Mouse (Mus musculus) myocyte (in vitro differentiated cells): ENCODE measurements around the gene Fastkd1.

Source experiments
- CEBPB ChIP-seq: IDR thresholded peaks from 2 replicates; pipeline ENCODE4 v1.6.1; 2011; ENCODE audit warnings: mild to moderate bottlenecking, moderate library complexity; ENCODE audit not compliant: poor library complexity, insufficient read depth, severe bottlenecking
- E2F4 ChIP-seq: IDR thresholded peaks from one replicate; pipeline ENCODE4 v1.6.1; 2011; ENCODE audit warnings: mild to moderate bottlenecking, control low read depth, moderate library complexity; ENCODE audit not compliant: insufficient read depth
- MAX ChIP-seq: IDR thresholded peaks from one replicate; pipeline ENCODE4 v1.6.1; 2011; ENCODE audit warnings: low read depth, mild to moderate bottlenecking, control low read depth
- MYOD1 ChIP-seq, 3 experiments: IDR thresholded peaks; one replicate each; pipeline ENCODE4 v1.6.1; 2011; ENCODE audit warnings: control low read depth in 2 of 3, low read depth in 2 of 3, mild to moderate bottlenecking in 2 of 3, moderate library complexity in 1 of 3; ENCODE audit not compliant: insufficient read length in 2 of 3, control insufficient read depth in 1 of 3
- POLR2A ChIP-seq: IDR thresholded peaks from one replicate; pipeline ENCODE4 v1.6.1; 2011; ENCODE audit warnings: low read depth, mild to moderate bottlenecking, control low read depth, moderate library complexity; ENCODE audit not compliant: insufficient read length
- POLR2AphosphoS2 ChIP-seq: IDR thresholded peaks from one replicate; pipeline ENCODE4 v1.6.1; 2011; ENCODE audit warnings: low read depth, control low read depth; ENCODE audit not compliant: insufficient read length
- REST ChIP-seq: IDR thresholded peaks from one replicate; pipeline ENCODE4 v1.6.1; 2011; ENCODE audit warnings: mild to moderate bottlenecking, control low read depth, moderate library complexity; ENCODE audit not compliant: insufficient read depth, insufficient read length
- SRF ChIP-seq: IDR thresholded peaks from one replicate; pipeline ENCODE4 v1.6.1; 2011; ENCODE audit warnings: low read depth; ENCODE audit not compliant: control insufficient read depth, insufficient read length
- TCF12 ChIP-seq: IDR thresholded peaks from one replicate; pipeline ENCODE4 v1.6.1; 2011; ENCODE audit warnings: mild to moderate bottlenecking, control low read depth; ENCODE audit not compliant: poor library complexity, insufficient read depth, severe bottlenecking
- TCF3 ChIP-seq: IDR thresholded peaks from one replicate; pipeline ENCODE4 v1.6.1; 2011; ENCODE audit warnings: low read depth, control low read depth; ENCODE audit not compliant: insufficient read length
- USF1 ChIP-seq: IDR thresholded peaks from one replicate; pipeline ENCODE4 v1.6.1; 2011; ENCODE audit warnings: low read depth, mild to moderate bottlenecking, control low read depth, moderate library complexity

DNA sequence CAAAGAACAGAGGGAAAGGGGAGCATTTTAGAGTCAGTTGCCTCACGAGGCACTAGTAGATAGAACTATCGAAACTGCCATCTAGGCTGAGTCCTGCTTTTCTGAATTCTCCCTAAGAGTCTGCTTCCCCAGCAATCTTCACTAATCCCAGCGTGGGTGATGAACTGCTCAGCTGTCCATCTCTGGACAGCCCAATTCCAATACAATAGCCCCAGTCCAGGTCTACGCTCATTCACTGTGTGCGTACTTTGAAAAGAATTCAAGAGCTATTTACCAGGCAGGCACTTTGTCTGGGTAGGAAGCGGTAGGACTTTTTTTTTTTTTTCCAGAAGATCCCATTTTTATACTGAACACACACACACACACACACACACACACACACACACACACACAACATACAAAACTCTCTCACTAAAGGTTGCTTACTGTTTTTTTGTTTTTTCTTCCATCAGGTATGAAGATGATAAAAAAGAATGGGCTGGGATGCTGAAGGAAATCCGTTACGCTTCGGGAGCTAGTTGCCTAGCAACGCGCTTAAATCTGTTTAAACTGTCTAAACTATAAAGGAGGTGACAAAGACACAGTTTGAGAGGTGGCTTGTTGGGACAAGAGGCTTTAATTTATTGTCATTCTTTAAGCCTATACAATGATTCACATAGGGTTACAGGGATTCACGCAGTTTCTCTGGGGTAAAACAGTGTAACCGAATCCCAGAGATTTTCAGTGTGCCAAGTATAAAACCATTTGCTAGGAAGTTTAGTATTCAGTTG lies 30.1 kb downstream of the Fastkd1 start:
- TF ChIP-seq POLR2A (no peak), TCF12 (no peak), MAX (no peak), E2F4 (no peak), REST (no peak), USF1 (no peak), POLR2AphosphoS2 (no peak), TCF3 (no peak), MYOD1 (IDR thresholded peaks at IDR 0.05; ENCODE audit: control insufficient read depth in 1 of 3, insufficient read length in 2 of 3, low read depth in 2 of 3) (peak in 1 of 3 experiments; percentile 57), SRF (no peak), CEBPB (no peak)
